Mouse (Mus musculus) liver, embryonic 15.5 days (tissue): ENCODE results near the gene Alox12. TPM values are rescaled to one million over a fixed set of nuclear protein-coding genes. Genes with fewer than 3 reads are reported as not detected.

Source experiments
- microRNA counts: library from miRNA; unstranded; fragments of <30 nt; microRNA quantifications from one replicate; lab custom pipeline; 2016
- microRNA-seq: library from miRNA; unstranded; fragments of <30 nt; microRNA quantifications from one replicate; pipeline ENCODE4, GENCODE M21; 2016
- polyA plus RNA-seq: library from polyadenylated mRNA; unstranded; fragments of >200 nt; fragmentation: Nextera tagmentation; extraction: Ambion mirVana; gene quantifications from 2 replicates; pipeline ENCODE4 v1.2.1, GENCODE M21; 2015

Gene Alox12
- polyA plus RNA-seq, 1 experiment from 2014 or later: 13.8 TPM

MicroRNAs within 50 kb of the gene (microRNA counts, 519-probe panel; counts per million panel counts)
- not detected for microRNA mmu-miR-195 (lab: Ali Mortazavi, UCI)
- 2,008 counts per million, percentile 23 among the panel's probes with 10 or more counts for microRNA mmu-miR-497 (lab: Ali Mortazavi, UCI)

Small RNA genes within 50 kb of the gene (microRNA-seq; reads per million reads assigned to microRNA genes)
- gene Mir195a: 272 reads per million, percentile 64 among the genes with 10 or more reads in this experiment
- gene Mir497: not detected
- gene Mir497b: not detected

Other genes starting within 250 kb of the Alox12 start
- gene Acadvl, start 239.9 kb downstream of the Alox12 start, polyA plus RNA-seq: 111 and 124 TPM in 2 replicates
- gene Dlg4, start 238.4 kb downstream of the Alox12 start, polyA plus RNA-seq: 0.63 and 0.93 TPM in 2 replicates
- 6.8 and 7.3 TPM in 2 replicates for gene Asgr1, start 201.3 kb downstream of the Alox12 start, polyA plus RNA-seq
- 10.7 and 13.0 TPM in 2 replicates for gene Asgr2, start 162.7 kb downstream of the Alox12 start, polyA plus RNA-seq
- gene Mgl2, start 125.0 kb downstream of the Alox12 start, polyA plus RNA-seq: 2.6 and 2.9 TPM in 2 replicates
- 0.39 and 0.60 TPM in 2 replicates for gene Clec10a, start 99.2 kb downstream of the Alox12 start, polyA plus RNA-seq
- 1.6 and 1.7 TPM in 2 replicates for gene Slc16a11, start 42.6 kb downstream of the Alox12 start, polyA plus RNA-seq
- gene Slc16a13, start 34.3 kb downstream of the Alox12 start, polyA plus RNA-seq: 3.5 and 4.4 TPM in 2 replicates
- gene Bcl6b, start 25.6 kb downstream of the Alox12 start, polyA plus RNA-seq: 2.1 and 2.2 TPM in 2 replicates
- 57.1 and 62.2 TPM in 2 replicates for gene 0610010K14Rik, start 17.4 kb downstream of the Alox12 start, polyA plus RNA-seq
- 5.2 and 5.3 TPM in 2 replicates for gene Gm21988, start 15.5 kb downstream of the Alox12 start, polyA plus RNA-seq
- gene Rnasek, start 15.5 kb downstream of the Alox12 start, polyA plus RNA-seq: 146 and 150 TPM in 2 replicates
- 0.16 TPM in 1 of 2 replicates, not detected in the other for gene Alox12e, start 67.3 kb upstream of the Alox12 start, polyA plus RNA-seq
- gene Alox15, start 96.7 kb upstream of the Alox12 start, polyA plus RNA-seq: 1.3 and 1.6 TPM in 2 replicates
- 13.5 and 14.5 TPM in 2 replicates for gene Pelp1, start 154.7 kb upstream of the Alox12 start, polyA plus RNA-seq
- gene Arrb2, start 177.3 kb upstream of the Alox12 start, polyA plus RNA-seq: 15.6 and 16.5 TPM in 2 replicates
- 13.2 and 14.4 TPM in 2 replicates for gene Med11, start 196.6 kb upstream of the Alox12 start, polyA plus RNA-seq
- gene Zmynd15, start 204.1 kb upstream of the Alox12 start, polyA plus RNA-seq: 0.22 and 0.26 TPM in 2 replicates
- gene Cxcl16, start 204.6 kb upstream of the Alox12 start, polyA plus RNA-seq: 2.0 and 2.2 TPM in 2 replicates
- gene Tm4sf5, start 249.9 kb upstream of the Alox12 start, polyA plus RNA-seq: 0.89 and 1.5 TPM in 2 replicates